Mouse (Mus musculus) megakaryocyte-erythroid progenitor cell, adult 5-6 weeks (primary cell): Measurements from ENCODE around the gene Bahcc1. TPM values are rescaled to one million over a fixed set of nuclear protein-coding genes. Genes with fewer than 3 reads are reported as not detected.

ENCODE experiments used
- ATAC-seq: replicated peaks from 2 replicates; pipeline ENCODE4 v1.8.0; 2016; ENCODE audit warnings: mild to moderate bottlenecking, inconsistent platforms; ENCODE audit not compliant: severe bottlenecking, poor library complexity, low FRiP score, low TSS enrichment
- total RNA-seq, 2 experiments: library from RNA; stranded (forward) in 1 of 2; stranded (reverse) in 1 of 2; fragments of 200-1000, 215-1000 nt in 1 of 2; fragments of >200 nt in 1 of 2; fragmentation: Nextera tagmentation in 1 of 2; gene quantifications; 2 replicates each; pipeline ENCODE4 v1.2.3; 2014 to 2017

Gene Bahcc1
- total RNA-seq, 2 experiments from 2014 or later = 6.7 to 30.1 TPM

- no peak for ATAC-seq
These were observed 6.8 kb downstream of the Bahcc1 start for GRCm38 (mm10) chr11:120239581-120239991.

DNA sequence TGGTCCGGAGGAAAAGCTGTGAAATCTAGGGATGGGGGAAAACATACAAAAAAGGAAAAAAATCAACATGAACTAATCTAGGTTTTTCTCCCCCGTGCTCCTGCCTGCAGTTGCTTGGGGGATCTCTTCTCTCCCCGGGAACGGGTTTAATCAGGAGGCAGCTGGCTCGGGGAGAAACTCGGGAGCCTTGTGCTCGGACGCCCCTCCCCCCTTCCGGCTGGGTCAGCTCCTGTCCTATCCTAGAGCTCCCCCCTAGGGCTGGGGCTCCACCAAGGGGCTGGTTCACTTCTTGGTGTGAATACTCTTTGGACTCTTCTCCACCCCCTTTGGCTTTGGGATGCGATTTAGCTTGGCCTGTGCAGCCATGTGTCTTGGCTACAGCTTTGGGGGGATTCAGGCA is 7.5 kb downstream of the Bahcc1 start:
- ATAC-seq = no peak

- ATAC-seq = no peak
These were observed 8.5 kb downstream of the Bahcc1 start for GRCm38 (mm10) chr11:120240941-120241890.

DNA sequence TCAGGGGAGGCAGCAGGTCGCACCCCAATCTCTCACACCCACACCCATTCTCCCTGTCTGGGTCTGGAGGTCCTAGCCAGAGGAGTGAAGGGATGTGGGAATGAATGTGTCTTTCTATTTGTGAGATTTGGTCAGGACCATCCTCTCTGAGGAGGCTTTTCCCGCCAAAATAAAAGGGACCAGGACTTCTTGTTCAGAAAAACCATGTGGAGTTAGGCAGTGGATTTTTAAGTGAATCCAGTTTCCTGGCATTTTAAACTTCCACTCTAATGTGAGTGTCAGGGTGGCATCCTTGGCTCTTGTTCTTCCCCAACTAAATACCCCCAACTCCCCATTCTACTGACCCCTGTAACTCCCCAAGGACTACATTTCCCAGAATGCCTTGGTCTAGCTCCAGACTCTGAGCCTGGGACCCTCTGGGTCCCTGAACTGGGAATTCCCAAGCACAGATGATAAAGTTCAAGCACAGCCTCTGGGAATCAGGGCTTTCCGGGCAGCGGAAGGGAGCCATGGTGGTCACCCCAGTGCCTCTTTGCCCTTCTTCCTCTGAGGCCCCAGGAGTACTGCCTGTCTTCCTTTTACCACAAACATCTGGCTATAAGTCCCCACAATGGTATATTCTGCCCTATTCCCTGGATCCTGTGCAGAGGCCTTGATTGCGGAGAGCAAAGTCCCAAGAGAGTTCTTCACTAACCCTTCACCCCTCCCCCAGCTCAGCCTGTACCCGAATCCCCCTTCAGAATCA is 9.4 kb downstream of the Bahcc1 start:
- no peak for ATAC-seq

- ATAC-seq = no peak
These were observed 10.2 kb downstream of the Bahcc1 start for GRCm38 (mm10) chr11:120242726-120243530.

GRCm38 (mm10) chr11:120243531-120243820 is 10.7 kb downstream of the Bahcc1 start:
- ATAC-seq = no peak

- no peak for ATAC-seq
These were observed 15.5 kb downstream of the Bahcc1 start for GRCm38 (mm10) chr11:120248160-120248793.

DNA sequence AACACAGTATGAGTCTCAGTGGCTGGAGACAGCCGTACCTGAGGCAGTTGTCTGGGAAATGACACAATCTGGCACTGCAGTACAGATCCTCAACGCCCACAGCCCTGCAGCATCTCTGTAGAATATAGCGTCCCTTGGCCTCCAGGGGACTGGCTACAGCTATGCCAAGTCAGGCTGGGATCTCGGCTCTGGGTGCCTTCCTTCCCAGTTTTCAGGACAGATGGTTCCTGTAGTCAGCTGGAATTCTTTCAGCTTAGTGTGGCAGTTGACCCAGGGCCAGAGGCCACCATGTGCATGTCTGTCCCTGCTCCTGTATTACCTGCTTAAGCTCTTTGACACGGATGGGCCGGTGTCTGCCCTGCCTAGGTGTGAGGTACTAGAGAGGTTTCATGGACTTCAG is 16.2 kb downstream of the Bahcc1 start:
- ATAC-seq = no peak

DNA sequence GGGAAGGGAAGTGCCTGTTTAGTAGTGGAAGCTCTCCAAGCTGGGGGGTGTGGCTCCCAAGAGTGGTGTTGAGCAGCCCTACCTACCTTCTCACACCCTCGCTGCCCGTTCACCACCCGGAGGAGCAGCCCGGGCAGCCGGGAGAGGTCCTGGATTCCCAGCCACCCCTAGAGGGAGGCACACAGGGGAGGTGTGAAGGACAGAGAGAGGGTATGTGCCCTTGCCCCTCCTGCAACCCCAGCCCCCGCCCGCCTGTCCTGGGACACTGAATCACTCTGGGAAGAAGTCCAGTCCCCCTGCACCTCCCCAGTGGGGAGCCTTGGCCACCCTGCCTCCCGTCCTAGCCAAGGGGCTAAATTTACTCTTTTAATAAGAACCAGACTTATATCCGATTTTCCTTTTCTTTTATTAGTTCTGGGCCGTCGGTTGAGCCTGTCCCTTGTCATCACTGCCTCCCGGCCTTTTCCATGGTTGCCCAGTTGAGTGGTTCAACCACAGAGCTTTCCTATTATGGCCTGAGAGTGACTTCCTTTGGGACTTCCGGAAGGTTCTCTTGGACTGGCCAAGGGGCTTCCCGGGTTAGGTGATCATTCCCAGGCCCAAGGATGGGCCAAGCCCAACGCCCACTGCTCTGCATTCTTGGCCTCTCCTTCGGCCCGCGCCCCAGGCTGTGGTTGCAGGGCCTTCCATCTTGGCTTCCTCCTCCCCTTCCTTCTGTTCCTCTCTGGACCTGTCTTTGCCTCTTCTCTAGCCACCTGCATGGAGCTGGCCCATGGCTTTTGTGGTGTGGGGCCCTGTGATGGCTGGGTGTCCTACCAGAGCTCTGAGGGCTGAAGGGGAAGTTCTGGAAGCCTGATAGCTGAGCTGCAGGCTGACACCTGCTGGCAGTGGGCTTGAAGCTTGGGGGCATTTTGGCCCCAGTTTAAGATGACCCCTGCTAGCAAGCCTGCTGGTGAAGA is 18.5 kb downstream of the Bahcc1 start:
- no peak for ATAC-seq

- no peak for ATAC-seq
These were observed 19.2 kb downstream of the Bahcc1 start for GRCm38 (mm10) chr11:120251950-120252308.

DNA sequence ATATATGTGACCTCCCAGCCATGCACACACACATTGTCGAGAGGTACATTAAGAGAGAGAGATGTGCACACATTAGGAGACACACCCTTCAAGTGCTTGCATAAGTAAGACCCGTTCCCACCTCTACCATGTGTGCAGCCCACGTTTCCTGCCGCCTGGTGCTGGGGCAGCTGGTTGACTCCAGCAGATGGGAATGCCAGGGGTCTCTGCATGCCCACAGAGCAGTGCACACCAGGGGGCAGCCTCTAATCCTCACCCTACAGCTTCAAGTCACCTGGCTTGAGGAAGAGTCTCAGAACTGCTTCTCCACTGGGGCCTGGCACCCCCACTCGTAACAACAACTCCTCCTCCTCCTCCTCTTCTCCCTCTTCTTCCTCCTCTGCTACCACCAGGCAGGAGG is 19.7 kb downstream of the Bahcc1 start:
- no peak for ATAC-seq

DNA sequence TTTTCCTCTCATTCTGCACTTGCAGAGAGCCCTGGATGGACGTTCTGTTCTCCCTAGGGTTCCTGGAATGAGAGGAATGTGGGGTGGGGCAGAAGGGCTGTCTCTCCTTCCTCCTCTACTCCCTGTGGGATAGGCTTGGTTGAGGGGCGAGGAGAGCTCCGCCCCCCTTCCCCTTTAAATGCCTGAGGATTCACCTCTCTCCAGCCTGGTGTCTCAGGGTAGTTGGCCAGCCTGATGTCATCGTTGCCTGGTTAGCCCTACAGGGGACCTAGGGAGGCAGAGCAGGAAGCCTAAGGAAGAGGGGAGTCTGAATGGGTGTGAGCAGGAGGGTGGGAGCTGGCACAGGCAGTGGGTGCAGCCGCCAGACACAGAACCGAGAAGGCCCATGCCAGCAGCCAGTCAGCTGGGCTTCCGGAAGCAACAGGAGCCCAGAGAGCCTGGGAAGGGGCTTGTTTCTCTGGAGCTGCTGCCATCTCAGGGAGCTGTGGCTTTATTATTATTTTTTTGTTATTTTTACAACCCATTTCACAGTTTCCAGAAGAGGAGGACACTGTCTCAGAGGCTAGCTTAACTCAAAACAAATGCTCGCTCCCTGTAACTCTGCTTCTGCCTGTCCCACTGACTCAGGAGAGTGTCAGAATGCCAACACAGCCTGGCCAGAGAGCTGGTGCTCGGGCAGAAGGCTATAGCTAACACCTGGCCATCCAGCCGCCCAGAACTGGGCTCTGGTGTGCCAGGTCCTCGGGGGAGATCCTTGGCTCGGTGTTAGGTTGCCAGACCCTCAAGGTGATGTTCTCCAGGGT is 20.3 kb downstream of the Bahcc1 start:
- ATAC-seq = no peak

DNA sequence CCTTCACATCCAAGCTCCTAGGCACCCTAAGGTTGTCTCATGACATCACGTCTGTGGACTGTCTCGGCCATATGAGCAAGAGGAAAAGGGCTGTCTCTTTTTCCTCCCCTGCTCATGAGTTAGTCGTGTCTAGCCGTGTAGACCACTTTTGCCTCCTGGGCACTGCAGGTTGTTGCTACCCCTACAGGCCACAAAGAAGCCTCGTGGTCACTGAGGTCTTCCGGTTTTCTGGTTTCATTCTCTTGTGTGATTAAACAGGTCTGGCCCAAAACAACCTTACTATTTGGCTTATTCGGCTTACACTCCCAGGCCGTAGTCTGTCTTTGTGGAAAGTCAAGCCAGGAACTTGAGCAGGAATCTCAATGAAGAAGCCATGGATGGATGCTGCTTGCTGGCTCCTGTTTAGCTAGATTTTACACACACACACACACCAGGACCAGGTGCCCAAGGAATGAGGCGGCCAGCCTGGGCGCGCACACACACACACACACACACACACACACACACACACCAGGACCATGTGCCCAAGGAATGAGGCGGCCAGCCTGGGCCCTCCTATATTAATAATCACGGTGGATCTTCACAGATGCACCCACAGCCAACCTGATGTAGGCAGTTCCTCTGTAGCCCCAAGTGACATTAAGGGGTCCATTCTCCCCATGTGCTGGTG is 21.0 kb downstream of the Bahcc1 start:
- ATAC-seq = no peak

DNA sequence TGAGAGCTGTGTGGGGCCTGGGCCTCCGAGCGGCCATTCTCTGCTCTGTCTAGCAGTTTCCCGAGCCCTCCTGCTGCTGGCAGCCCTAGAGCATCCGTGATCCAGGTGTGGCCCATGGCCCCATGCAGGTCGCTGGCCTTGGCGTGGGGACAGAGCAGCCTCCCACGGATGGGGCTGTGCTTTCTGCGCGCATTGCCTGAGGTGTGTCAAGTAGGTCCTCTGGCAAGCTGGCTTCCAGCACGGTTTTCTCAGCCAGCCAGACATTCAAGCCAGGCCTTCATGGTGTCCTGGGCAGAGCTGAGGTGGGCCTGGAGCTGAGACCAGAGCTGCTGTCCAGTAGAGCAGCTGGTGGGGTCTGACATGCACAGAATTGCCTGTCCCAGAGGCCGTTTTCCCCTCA is 21.7 kb downstream of the Bahcc1 start:
- no peak for ATAC-seq

- ATAC-seq = no peak
These were observed 22.3 kb downstream of the Bahcc1 start for GRCm38 (mm10) chr11:120255038-120255437.

- no peak for ATAC-seq
These were observed 22.8 kb downstream of the Bahcc1 start for GRCm38 (mm10) chr11:120255499-120255898.

DNA sequence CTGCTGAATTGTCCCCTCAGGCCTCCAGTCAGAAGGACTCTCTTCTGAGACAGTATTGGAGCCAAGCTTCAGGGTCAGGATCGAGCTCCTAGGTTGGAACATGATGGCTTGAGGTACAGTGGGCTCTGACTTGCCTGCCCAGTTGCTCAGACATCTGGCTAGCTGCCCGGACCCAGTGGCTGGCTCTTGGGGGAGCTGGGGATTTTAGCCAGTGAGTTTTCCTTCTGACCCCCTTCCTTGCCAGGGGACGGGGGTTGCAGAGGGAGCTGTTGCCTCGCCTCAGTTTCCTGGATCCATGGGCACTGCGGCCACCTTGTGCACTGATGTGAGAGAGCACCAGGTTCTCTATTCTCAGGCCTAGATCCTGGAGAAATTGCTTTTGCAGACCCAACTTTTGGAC is 23.4 kb downstream of the Bahcc1 start:
- no peak for ATAC-seq
